ENCODE assay signal across 9 mouse cellular contexts in genomic region chr11:80210321-80210720, GRCm38 (mm10). TPM values are rescaled to one million over a fixed set of nuclear protein-coding genes. Genes with fewer than 3 reads are reported as not detected.
A peak's percentile ranks its signal among the peaks of the same experiment; 100 is the strongest.
DNase-seq lines count a peak whose midpoint lies in the region; ATAC-seq and TF ChIP-seq lines count a peak whose summit lies in the region.
"Had no signal": no experiment of that assay in that cellular context is flagged by ENCODE, and none has a peak within 500 bp of the region (broad histone marks: within the 10 kb centered on the region; RNA-seq: fewer than 3 reads in every experiment).

No protein-coding gene starts in this region.

- TF ChIP-seq CTCF in midbrain, postnatal 0 days (IDR thresholded peaks at IDR 0.05) = no peak

- H3K9ac ChIP-seq in heart, embryonic 14.5 days (ENCODE audit: low read length) = peak overlapping the region; percentile 91
- H3K9ac ChIP-seq in embryonic facial prominence, embryonic 11.5 days (replicated peaks; ENCODE audit: low read length) = no peak overlapping the region
- H3K9ac ChIP-seq in intestine, embryonic 14.5 days (ENCODE audit: low read length) = no peak overlapping the region; the same call in 1 of the 2 replicates
- no peak overlapping the region for H3K9ac ChIP-seq in midbrain, postnatal 0 days (replicated peaks; ENCODE audit: low read length, poor library complexity, severe bottlenecking)

- H3K4me3 ChIP-seq in heart, embryonic 14.5 days (ENCODE audit: control insufficient read depth in 1 of 2, insufficient read depth in 1 of 2, low read depth in 1 of 2, low read length in 2 of 2) = peak overlapping the region; percentile 11 to 65; a peak in 2 of 4 replicates
- H3K4me3 ChIP-seq in embryonic facial prominence, embryonic 11.5 days (ENCODE audit: low read depth, low read length) = peak overlapping the region; percentile 73
- peak overlapping the region; percentile 95 for H3K4me3 ChIP-seq in intestine, embryonic 14.5 days (ENCODE audit: low read depth, low read length)
- H3K4me3 ChIP-seq in midbrain, postnatal 0 days (ENCODE audit: low read depth, low read length) = peak overlapping the region; percentile 98; the same call in 1 of the 2 replicates

- peaks cover 27% of the 10 kb centered on the region for H3K36me3 ChIP-seq in heart, embryonic 14.5 days (ENCODE audit: control insufficient read depth, insufficient read depth, low read length)
- no peaks in the 10 kb centered on the region for H3K36me3 ChIP-seq in embryonic facial prominence, embryonic 11.5 days (replicated peaks; ENCODE audit: control insufficient read depth, insufficient read depth, low read depth, low read length)
- peaks cover 17% of the 10 kb centered on the region for H3K36me3 ChIP-seq in intestine, embryonic 14.5 days (ENCODE audit: control insufficient read depth, insufficient read depth, low read length)
- H3K36me3 ChIP-seq in midbrain, postnatal 0 days (ENCODE audit: insufficient read depth, low read length) = no peaks in the 10 kb centered on the region; the same call in 1 of the 2 replicates

- peaks cover 2 to 10% of the 10 kb centered on the region in 2 experiments; a peak in 3 of 4 replicates for H3K4me1 ChIP-seq in heart, embryonic 14.5 days (ENCODE audit: control insufficient read depth in 2 of 2, insufficient read depth in 2 of 2, low read length in 2 of 2)
- no peaks in the 10 kb centered on the region for H3K4me1 ChIP-seq in embryonic facial prominence, embryonic 11.5 days (ENCODE audit: control insufficient read depth, insufficient read depth, low read length)
- peaks cover 10% of the 10 kb centered on the region for H3K4me1 ChIP-seq in intestine, embryonic 14.5 days (replicated peaks; ENCODE audit: control insufficient read depth, insufficient read depth, low read length)
- peaks cover 6% of the 10 kb centered on the region; the same call in 1 of the 2 replicates for H3K4me1 ChIP-seq in midbrain, postnatal 0 days (ENCODE audit: insufficient read depth, low read length)

- no peak for DNase-seq in heart, adult 8-10 months (ENCODE audit: low spot score)
- DNase-seq in embryonic facial prominence, embryonic 11.5 days (ENCODE audit: low spot score) = no peak
- no peak for DNase-seq in intestine, embryonic 14.5 days (ENCODE audit: low spot score)
- DNase-seq in midbrain, postnatal 0 days (ENCODE audit: low spot score) = no peak
- no peak for DNase-seq in ovary, postnatal 14 days (ENCODE audit: low spot score)
- DNase-seq in adipocyte (ENCODE audit: low spot score) = no peak
- DNase-seq in embryo, embryonic 10 days (ENCODE audit: low spot score) = no peak
- DNase-seq: right cerebral cortex, postnatal 14 days had no signal

- no peak for ATAC-seq in heart, embryonic 14.5 days (ENCODE audit: insufficient number of reproducible peaks, insufficient read depth, low FRiP score, low read depth)
- ATAC-seq in embryonic facial prominence, embryonic 11.5 days (replicated peaks; ENCODE audit: insufficient number of reproducible peaks, low FRiP score, low TSS enrichment, low read depth) = no peak
- ATAC-seq in intestine, embryonic 14.5 days (replicated peaks; ENCODE audit: low FRiP score, low TSS enrichment, low read depth) = no peak
- no peak for ATAC-seq in midbrain, postnatal 0 days (ENCODE audit: low FRiP score)

- H3K4me2 ChIP-seq in heart, embryonic 14.5 days (ENCODE audit: low read length) = peak overlapping the region; percentile 78
- H3K4me2 ChIP-seq in embryonic facial prominence, embryonic 11.5 days (ENCODE audit: low read depth, low read length) = peak overlapping the region; percentile 30
- H3K4me2 ChIP-seq in intestine, embryonic 14.5 days (ENCODE audit: low read length) = peak overlapping the region; percentile 69
- peak overlapping the region; percentile 48 for H3K4me2 ChIP-seq in midbrain, postnatal 0 days (ENCODE audit: low read depth, low read length, poor library complexity, severe bottlenecking)

- H3K9me3 ChIP-seq in heart, embryonic 14.5 days (ENCODE audit: control insufficient read depth, low read length) = no peaks in the 10 kb centered on the region
- no peaks in the 10 kb centered on the region for H3K9me3 ChIP-seq in embryonic facial prominence, embryonic 11.5 days (replicated peaks; ENCODE audit: control insufficient read depth, low read length)
- H3K9me3 ChIP-seq in intestine, embryonic 14.5 days (ENCODE audit: control insufficient read depth, low read length) = no peaks in the 10 kb centered on the region
- no peaks in the 10 kb centered on the region for H3K9me3 ChIP-seq in midbrain, postnatal 0 days (ENCODE audit: low read length)

- WGBS in heart, embryonic 14.5 days = 53% methylated on average over 6 of the region's 6 CpGs
- WGBS in embryonic facial prominence, embryonic 11.5 days = 52% methylated on average over 6 of the region's 6 CpGs
- 46% methylated on average over 6 of the region's 6 CpGs for whole genome bisulfite sequencing in intestine, embryonic 14.5 days
- 44% methylated on average over 6 of the region's 6 CpGs for WGBS in midbrain, postnatal 0 days

- H3K27ac ChIP-seq in heart, embryonic 14.5 days (replicated peaks in 1 of 2; ENCODE audit: control insufficient read depth in 1 of 2, insufficient read depth in 1 of 2, low read depth in 2 of 2, low read length in 2 of 2) = 0 out of 4 replicates have a peak overlapping the region, but pooled peaks of 1 of the 2 experiments have one; percentile 93
- H3K27ac ChIP-seq in embryonic facial prominence, embryonic 11.5 days (replicated peaks; ENCODE audit: low read depth, low read length) = no peak overlapping the region
- no peak overlapping the region for H3K27ac ChIP-seq in intestine, embryonic 14.5 days (ENCODE audit: low read depth)
- no peak overlapping the region for H3K27ac ChIP-seq in midbrain, postnatal 0 days (ENCODE audit: low read depth, low read length)

- H3K27me3 ChIP-seq in heart, embryonic 14.5 days (ENCODE audit: control insufficient read depth, insufficient read depth, low read length) = no peaks in the 10 kb centered on the region
- no peaks in the 10 kb centered on the region for H3K27me3 ChIP-seq in embryonic facial prominence, embryonic 11.5 days (ENCODE audit: control insufficient read depth, insufficient read depth, low read length)
- no peaks in the 10 kb centered on the region for H3K27me3 ChIP-seq in intestine, embryonic 14.5 days (replicated peaks; ENCODE audit: control insufficient read depth, insufficient read depth, low read length)
- no peaks in the 10 kb centered on the region for H3K27me3 ChIP-seq in midbrain, postnatal 0 days (ENCODE audit: insufficient read depth, low read length)

RNA-seq across cellular contexts. Expression of gene Rhot1, which starts 1.5 kb away (rescaled TPM):
- 71.3 and 75.2 TPM in 2 replicates for polyA plus RNA-seq in heart, embryonic 14.5 days (2014; fragmentation: Nextera tagmentation; extraction: Ambion mirVana)
- 10 to 100 TPM; 52.5 to 66.9 (median 60.3) TPM for total RNA-seq in heart, adult 8-10 months (2022)
- polyA plus RNA-seq in embryonic facial prominence, embryonic 11.5 days (2014; fragmentation: Nextera tagmentation; extraction: Ambion mirVana) = 70.2 and 73.1 TPM in 2 replicates
- polyA plus RNA-seq in intestine, embryonic 14.5 days (2014; fragmentation: Nextera tagmentation; extraction: Ambion mirVana) = 51.1 and 54.7 TPM in 2 replicates
- total RNA-seq in midbrain, postnatal 0 days (2014; rRNA removed) = 69.5 and 74.9 TPM in 2 replicates
- 55.1 and 56.1 TPM in 2 replicates for polyA plus RNA-seq in midbrain, postnatal 0 days (2015; fragmentation: Nextera tagmentation; extraction: Ambion mirVana)

RNA-seq across cellular contexts. Expression of gene Rnf135, which starts 26.7 kb away (rescaled TPM):
- polyA plus RNA-seq in heart, embryonic 14.5 days (2014; fragmentation: Nextera tagmentation; extraction: Ambion mirVana) = 10.6 and 10.8 TPM in 2 replicates
- 1 to 10 TPM; 5.8 to 6.0 (median 5.9) TPM for total RNA-seq in heart, adult 8-10 months (2022)
- polyA plus RNA-seq in embryonic facial prominence, embryonic 11.5 days (2014; fragmentation: Nextera tagmentation; extraction: Ambion mirVana) = 4.5 and 6.0 TPM in 2 replicates
- polyA plus RNA-seq in intestine, embryonic 14.5 days (2014; fragmentation: Nextera tagmentation; extraction: Ambion mirVana) = 6.9 and 8.6 TPM in 2 replicates
- 3.0 and 3.7 TPM in 2 replicates for total RNA-seq in midbrain, postnatal 0 days (2014; rRNA removed)
- 3.3 and 4.2 TPM in 2 replicates for polyA plus RNA-seq in midbrain, postnatal 0 days (2015; fragmentation: Nextera tagmentation; extraction: Ambion mirVana)

RNA-seq across cellular contexts. Expression of gene Adap2, which starts 56.4 kb away (rescaled TPM):
- polyA plus RNA-seq in heart, embryonic 14.5 days (2014; fragmentation: Nextera tagmentation; extraction: Ambion mirVana) = 1.6 and 2.1 TPM in 2 replicates
- total RNA-seq in heart, adult 8-10 months (2022) = 10 to 100 TPM in 2 of 4 experiments, 1 to 10 TPM in 2; 8.3 to 12.5 (median 9.9) TPM
- polyA plus RNA-seq in embryonic facial prominence, embryonic 11.5 days (2014; fragmentation: Nextera tagmentation; extraction: Ambion mirVana) = 0.60 and 0.88 TPM in 2 replicates
- polyA plus RNA-seq in intestine, embryonic 14.5 days (2014; fragmentation: Nextera tagmentation; extraction: Ambion mirVana) = 1.9 and 2.3 TPM in 2 replicates
- 5.7 and 11.2 TPM in 2 replicates for total RNA-seq in midbrain, postnatal 0 days (2014; rRNA removed)
- polyA plus RNA-seq in midbrain, postnatal 0 days (2015; fragmentation: Nextera tagmentation; extraction: Ambion mirVana) = 4.0 and 4.2 TPM in 2 replicates

Comparison
In these comparisons a context has a peak if more than half of its experiments do, and no peak if none do; other contexts are left out.
1. H3K4me3 ChIP-seq: peak in every context shown above with its lines; median percentile 98 in midbrain, postnatal 0 days; 95 in intestine, embryonic 14.5 days; 73 in embryonic facial prominence, embryonic 11.5 days; 38 in heart, embryonic 14.5 days.